Mouse (Mus musculus): ENCODE results near the gene Prrx2. TPM values are rescaled to one million over a fixed set of nuclear protein-coding genes. Genes with fewer than 3 reads are reported as not detected.

Gene Prrx2
- polyA plus RNA-seq (2017; shearing (Covaris generic)) = not detected

DNA sequence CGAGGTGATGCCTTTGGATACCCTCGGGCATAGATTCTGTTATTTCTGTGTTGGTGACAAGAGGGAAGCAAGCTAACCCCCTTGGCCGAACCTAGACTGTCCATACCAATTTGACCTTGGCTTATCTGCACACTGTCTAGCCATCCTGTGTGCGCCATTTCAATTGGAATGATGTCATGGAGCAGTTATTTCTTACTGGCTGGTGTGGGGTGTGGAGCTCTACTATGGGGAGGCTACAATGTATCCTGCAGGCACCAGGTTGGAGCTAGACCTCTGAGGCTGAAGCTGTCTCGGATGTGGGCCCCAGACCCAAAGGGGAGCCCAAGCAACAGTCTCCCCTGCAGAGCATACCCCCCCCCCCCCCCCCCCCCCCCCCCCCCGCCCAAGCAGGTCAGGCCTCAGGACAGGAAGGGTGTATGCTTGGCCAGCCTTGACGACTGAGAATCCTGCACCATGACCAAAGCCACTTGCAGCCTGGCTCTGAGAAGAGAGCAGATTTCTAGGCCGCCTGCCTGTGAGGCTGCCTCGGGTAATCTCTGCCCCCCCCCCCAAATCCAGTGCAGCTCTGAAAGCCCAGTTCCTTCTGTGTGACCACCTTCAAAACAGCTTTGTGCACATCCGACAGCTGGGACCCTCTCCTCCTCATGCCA is at the start of gene Prrx2:
Gene Prrx2 (plus strand): TSS at position 600 of the 650 bp plus-strand sequence.

DNA sequence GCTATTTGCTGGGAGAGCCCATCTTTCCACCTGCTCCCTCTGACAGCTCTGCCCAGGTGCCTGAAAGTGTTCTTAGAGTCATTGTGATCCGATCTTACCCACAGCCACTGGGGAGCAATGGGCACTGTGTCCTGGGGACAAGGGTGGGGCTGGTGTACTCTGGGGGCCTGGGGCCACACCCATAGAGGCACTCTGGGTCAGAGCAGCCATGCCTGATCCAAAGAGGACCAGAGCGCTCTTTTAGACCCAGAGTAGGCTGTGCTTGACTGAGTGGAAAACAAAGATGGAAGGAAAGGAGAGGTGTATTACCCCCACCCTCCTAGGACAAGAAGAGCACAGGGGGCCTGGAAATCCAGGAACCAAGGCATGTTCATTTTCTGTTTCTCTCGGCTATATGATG is 31.2 kb upstream of the Prrx2 start, which contains the start of gene 1700001O22Rik:
Gene 1700001O22Rik (minus strand): TSS at position 58 of the 400 bp plus-strand sequence.

DNA sequence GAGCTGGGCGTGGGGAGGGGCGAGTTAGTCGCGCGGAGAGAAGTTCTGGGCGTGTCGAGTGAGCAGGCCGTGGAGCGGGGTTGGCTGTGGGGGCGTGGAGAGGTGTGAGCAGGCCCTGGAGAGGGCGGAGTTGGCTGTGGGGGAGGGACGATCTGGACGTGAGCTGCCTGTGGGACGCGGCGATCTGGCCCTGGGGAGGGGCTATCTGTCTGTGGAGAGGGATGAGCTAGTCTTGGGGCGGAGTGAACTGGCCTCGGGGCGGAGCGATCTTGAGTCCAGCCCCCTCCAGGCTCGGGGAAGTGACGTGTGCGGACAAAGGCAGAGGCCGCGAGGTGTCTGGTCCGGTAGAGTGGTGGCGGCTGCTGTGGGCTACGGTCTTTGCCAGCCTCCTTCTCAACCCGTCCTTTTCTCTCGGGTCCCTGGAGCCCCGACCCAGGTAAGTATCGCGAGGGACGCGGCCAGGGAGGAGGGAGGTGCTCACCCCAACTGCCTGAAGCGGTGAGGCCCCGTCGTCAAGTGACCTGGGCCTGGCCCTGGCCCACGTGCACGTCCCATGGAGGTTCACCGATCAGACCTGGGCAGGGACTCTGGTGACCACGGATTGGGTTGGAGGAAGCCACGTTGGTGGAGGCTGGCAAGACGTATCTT is 27.0 kb upstream of the Prrx2 start, which contains the start of gene Ntmt1:
Gene Ntmt1 (plus strand): TSS at position 179 of the 648 bp plus-strand sequence.

DNA sequence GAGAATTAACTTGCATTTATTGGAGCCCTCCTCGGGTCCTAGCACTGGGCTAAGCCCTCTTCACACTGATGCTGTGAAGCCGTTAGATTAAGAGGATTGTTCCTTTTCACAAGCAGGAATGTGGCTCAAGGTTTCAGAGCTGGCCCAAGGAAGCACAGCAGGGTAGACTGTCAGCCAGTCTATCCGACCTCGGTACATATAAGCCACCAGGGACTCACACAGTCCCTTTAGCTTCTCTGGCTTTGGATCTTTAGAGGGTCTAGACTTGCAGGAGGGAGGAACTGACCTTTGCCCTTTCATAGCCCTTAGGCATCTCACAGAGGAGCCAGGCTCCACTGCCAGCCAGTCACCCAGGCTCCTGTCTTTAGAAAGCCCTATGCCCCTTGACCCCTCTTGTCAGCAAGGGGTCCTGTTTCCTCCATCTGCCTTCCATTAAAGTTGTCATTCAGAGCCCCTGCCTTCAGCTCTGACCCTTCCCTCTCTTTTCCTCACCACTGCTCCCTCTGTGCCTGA is 4.4 kb upstream of the Prrx2 start, which contains the start of gene Asb6:
Gene Asb6 (minus strand): TSS at position 51 of the 513 bp plus-strand sequence.

DNA sequence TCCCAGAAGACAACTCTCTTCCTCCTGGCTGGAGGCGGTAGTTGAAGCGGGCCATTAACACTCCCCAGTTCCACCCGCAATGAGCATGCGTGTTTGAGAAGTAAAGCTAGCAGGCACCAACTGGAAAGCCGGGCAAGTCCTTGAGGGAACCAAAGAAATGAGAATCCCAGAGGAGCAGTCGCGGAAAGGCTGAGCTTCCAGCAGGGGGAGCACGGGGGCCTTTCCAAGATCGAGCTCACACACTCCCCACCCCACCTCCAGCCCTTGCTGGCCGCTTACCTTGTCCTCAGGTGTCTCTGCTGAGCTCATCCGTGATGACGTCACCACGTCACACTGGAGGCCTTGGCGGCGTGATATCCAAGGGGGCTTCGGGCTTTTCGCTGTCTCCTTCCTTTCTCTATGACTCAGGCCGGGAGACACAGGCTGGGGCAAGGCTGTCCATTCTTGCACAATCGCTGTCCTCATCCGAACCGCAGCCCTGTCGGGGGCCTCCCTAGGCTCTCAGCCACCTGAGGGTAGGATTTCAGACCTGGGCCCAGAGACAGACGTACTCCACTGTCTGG is 94.8 kb downstream of the Prrx2 start, which contains the start of gene Ptges:
Gene Ptges (minus strand): TSS at position 381 of the 563 bp plus-strand sequence.

Other genes starting within 250 kb of the Prrx2 start
- gene Cstad, start 239.9 kb upstream of the Prrx2 start, polyA plus RNA-seq (2017; shearing (Covaris generic)) = 1 to 10 TPM in 1 of 2 experiments, under 1 TPM in 1; 0.50 to 1.3 TPM
- 1 to 10 TPM; 1.8 to 4.0 TPM for gene 1700001O22Rik, start 31.3 kb upstream of the Prrx2 start, polyA plus RNA-seq (2017; shearing (Covaris generic))
- 10 to 100 TPM; 27.0 to 37.2 TPM for gene Ntmt1, start 27.1 kb upstream of the Prrx2 start, polyA plus RNA-seq (2017; shearing (Covaris generic))
- gene Asb6, start 4.6 kb upstream of the Prrx2 start, polyA plus RNA-seq (2017; shearing (Covaris generic)) = 10 to 100 TPM; 47.6 to 57.3 TPM
- under 1 TPM in 1 of 2 experiments, not detected in 1; 0.59 TPM for gene Ptges, start 94.9 kb downstream of the Prrx2 start, polyA plus RNA-seq (2017; shearing (Covaris generic))
- gene Tor1b, start 118.0 kb downstream of the Prrx2 start, polyA plus RNA-seq (2017; shearing (Covaris generic)) = 10 to 100 TPM; 16.7 to 27.7 TPM
- gene Tor1a, start 133.0 kb downstream of the Prrx2 start, polyA plus RNA-seq (2017; shearing (Covaris generic)) = 10 to 100 TPM; 85.3 to 92.4 TPM
- 10 to 100 TPM; 59.7 to 61.9 TPM for gene BC005624, start 147.2 kb downstream of the Prrx2 start, polyA plus RNA-seq (2017; shearing (Covaris generic))
- 10 to 100 TPM; 21.6 to 35.7 TPM for gene Usp20, start 147.3 kb downstream of the Prrx2 start, polyA plus RNA-seq (2017; shearing (Covaris generic))

Measured in activated CD4-positive, CD25-positive, alpha-beta regulatory T cell (primary cell).